Mouse (Mus musculus) adipocyte (in vitro differentiated cells): ENCODE data around the gene Wwp2.

ENCODE experiments used
- DNase-seq: peaks from one replicate; pipeline ENCODE4 v3.0.0-alpha.2; 2016; ENCODE audit warnings: low spot score

Gene Wwp2

GRCm38 (mm10) chr8:107510766-107511165, 74.6 kb downstream of the Wwp2 start:
- DNase-seq: no peak

GRCm38 (mm10) chr8:107513249-107513648, 77.1 kb downstream of the Wwp2 start:
- DNase-seq: no peak

- DNase-seq: peak; percentile 82
Measured at GRCm38 (mm10) chr8:107514949-107515721, 79.0 kb downstream of the Wwp2 start.

- no peak for DNase-seq
Measured at GRCm38 (mm10) chr8:107518726-107519125, 82.6 kb downstream of the Wwp2 start.

- peak; percentile 93 for DNase-seq
Measured at GRCm38 (mm10) chr8:107519860-107520259, 83.7 kb downstream of the Wwp2 start.

GRCm38 (mm10) chr8:107521788-107522554, 85.8 kb downstream of the Wwp2 start:
- DNase-seq: no peak

- no peak for DNase-seq
Measured at GRCm38 (mm10) chr8:107522555-107522833, 86.3 kb downstream of the Wwp2 start.

- DNase-seq: no peak
Measured at GRCm38 (mm10) chr8:107524535-107524934, 88.4 kb downstream of the Wwp2 start.

GRCm38 (mm10) chr8:107528786-107529185, 92.6 kb downstream of the Wwp2 start:
- no peak for DNase-seq

- DNase-seq: no peak
Measured at GRCm38 (mm10) chr8:107537472-107537871, 101.3 kb downstream of the Wwp2 start.

GRCm38 (mm10) chr8:107540623-107541022, 104.5 kb downstream of the Wwp2 start:
- no peak for DNase-seq

- DNase-seq: no peak
Measured at GRCm38 (mm10) chr8:107541369-107541768, 105.2 kb downstream of the Wwp2 start.

- peak; percentile 16 for DNase-seq
Measured at GRCm38 (mm10) chr8:107542151-107542550, 106.0 kb downstream of the Wwp2 start.

GRCm38 (mm10) chr8:107543714-107544113, 107.5 kb downstream of the Wwp2 start:
- DNase-seq: no peak

- no peak for DNase-seq
Measured at GRCm38 (mm10) chr8:107544211-107544610, 108.0 kb downstream of the Wwp2 start.

- DNase-seq: no peak
Measured at GRCm38 (mm10) chr8:107544651-107545174, 108.5 kb downstream of the Wwp2 start.

- DNase-seq: no peak
Measured at GRCm38 (mm10) chr8:107545621-107546152, 109.5 kb downstream of the Wwp2 start.

GRCm38 (mm10) chr8:107546154-107546553, 110.0 kb downstream of the Wwp2 start:
- no peak for DNase-seq

GRCm38 (mm10) chr8:107546817-107547216, 110.7 kb downstream of the Wwp2 start:
- DNase-seq: no peak

- DNase-seq: no peak
Measured at GRCm38 (mm10) chr8:107552234-107552633, 116.1 kb downstream of the Wwp2 start.

- no peak for DNase-seq
Measured at GRCm38 (mm10) chr8:107555231-107555630, 119.1 kb downstream of the Wwp2 start.

- DNase-seq: no peak
Measured at GRCm38 (mm10) chr8:107556511-107556936, 120.4 kb downstream of the Wwp2 start.
